Mouse (Mus musculus): ENCODE data around the gene Dlgap1. TPM values are rescaled to one million over a fixed set of nuclear protein-coding genes. Genes with fewer than 3 reads are reported as not detected.

Gene Dlgap1
- polyA plus RNA-seq, 1 experiment from 2014 or later = 7.2 TPM

- Histone ChIP-seq H3K4me1 (no peaks in the 10 kb centered on the region), H3K4me2 (replicated peaks) (no peak overlapping the region), H3K27me3 (no peaks in the 10 kb centered on the region), H3K9ac (no peak overlapping the region), H3K9me3 (replicated peaks) (no peaks in the 10 kb centered on the region), H3K36me3 (no peaks in the 10 kb centered on the region), H3K4me3 (no peak overlapping the region), H3K27ac (no peak overlapping the region)
- no peak for ATAC-seq (ENCODE audit: low FRiP score)
- WGBS = 82% methylated on average over 7 of the region's 7 CpGs
Measured at GRCm38 (mm10) chr17:70247342-70247741, 278.5 kb downstream of the Dlgap1 start.

DNA sequence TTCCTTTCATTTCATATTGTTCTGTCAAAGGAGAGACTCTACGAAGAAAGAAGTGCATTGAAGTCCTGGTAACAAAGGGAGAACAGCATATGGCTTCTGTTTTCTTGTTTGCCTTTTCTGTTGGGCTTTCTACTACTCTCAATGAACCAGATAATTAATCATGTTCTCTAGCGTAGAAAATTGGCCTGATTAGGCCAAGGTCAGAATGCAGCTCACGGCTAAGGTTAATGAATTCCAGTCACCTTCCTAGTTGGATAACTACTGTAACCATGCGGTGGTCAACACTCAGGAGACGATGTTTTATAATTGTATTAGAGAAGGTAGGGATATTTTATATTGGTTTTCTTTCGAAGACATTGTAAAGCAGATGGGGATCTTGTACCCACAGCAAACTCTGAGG is 279.4 kb downstream of the Dlgap1 start:
- H3K4me2 ChIP-seq (replicated peaks) = no peak overlapping the region
- no peaks in the 10 kb centered on the region for H3K4me1 ChIP-seq
- H3K4me3 ChIP-seq = no peak overlapping the region
- no peaks in the 10 kb centered on the region for H3K9me3 ChIP-seq (replicated peaks)
- H3K27ac ChIP-seq = no peak overlapping the region
- 40% methylated on average over 6 of the region's 6 CpGs for WGBS
- H3K36me3 ChIP-seq = no peaks in the 10 kb centered on the region
- H3K27me3 ChIP-seq = no peaks in the 10 kb centered on the region
- H3K9ac ChIP-seq = no peak overlapping the region
- no peak for ATAC-seq (ENCODE audit: low FRiP score)

- Histone ChIP-seq H3K4me1 (no peaks in the 10 kb centered on the region), H3K27me3 (no peaks in the 10 kb centered on the region), H3K9ac (no peak overlapping the region), H3K9me3 (replicated peaks) (no peaks in the 10 kb centered on the region), H3K4me3 (no peak overlapping the region), H3K27ac (no peak overlapping the region), H3K36me3 (no peaks in the 10 kb centered on the region), H3K4me2 (replicated peaks) (no peak overlapping the region)
- no peak for ATAC-seq (ENCODE audit: low FRiP score)
- 84% methylated on average over 3 of the region's 3 CpGs for WGBS
Measured at GRCm38 (mm10) chr17:70252476-70252875, 283.6 kb downstream of the Dlgap1 start.

DNA sequence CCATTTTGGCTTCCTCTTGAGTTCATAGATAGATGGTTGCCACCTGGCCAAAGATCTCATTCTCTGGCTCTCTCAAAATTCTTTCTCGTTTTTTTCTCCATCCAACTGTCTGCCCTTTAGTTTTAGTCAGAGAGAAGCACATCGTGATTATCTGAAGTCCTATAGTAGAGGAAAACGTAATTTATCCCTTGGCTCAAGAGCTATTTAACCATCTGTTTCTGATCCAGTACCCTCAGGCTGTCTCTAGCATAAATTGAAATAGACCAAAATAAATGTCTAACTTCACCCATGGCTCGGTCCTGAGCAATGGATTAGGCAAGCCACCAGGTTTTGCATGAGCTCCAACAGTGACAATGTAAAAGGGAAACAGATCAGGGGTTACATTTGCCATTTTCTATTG is 287.5 kb downstream of the Dlgap1 start:
- no peak for ATAC-seq (ENCODE audit: low FRiP score)
- H3K9me3 ChIP-seq (replicated peaks) = no peaks in the 10 kb centered on the region

GRCm38 (mm10) chr17:70263156-70263555 is 294.3 kb downstream of the Dlgap1 start:
- no peak overlapping the region for H3K4me3 ChIP-seq
- no peaks in the 10 kb centered on the region for H3K27me3 ChIP-seq
- H3K27ac ChIP-seq = no peak overlapping the region
- H3K4me1 ChIP-seq = 0 out of 2 replicates have a peak, but pooled peaks cover 4% of the 10 kb centered on the region
- no peak overlapping the region for H3K9ac ChIP-seq
- H3K9me3 ChIP-seq (replicated peaks) = no peaks in the 10 kb centered on the region
- 74% methylated on average over 3 of the region's 3 CpGs for WGBS
- H3K36me3 ChIP-seq = no peaks in the 10 kb centered on the region
- no peak overlapping the region for H3K4me2 ChIP-seq (replicated peaks)
- no peak for ATAC-seq (ENCODE audit: low FRiP score)

More for the DNA sequence above, 287.5 kb downstream of the Dlgap1 start:
- H3K4me1 ChIP-seq = no peaks in the 10 kb centered on the region
- no peak overlapping the region for H3K4me2 ChIP-seq (replicated peaks)
- 79% methylated on average over 4 of the region's 4 CpGs for WGBS
- no peaks in the 10 kb centered on the region for H3K27me3 ChIP-seq
- no peak overlapping the region for H3K4me3 ChIP-seq
- H3K9ac ChIP-seq = no peak overlapping the region
- no peak overlapping the region for H3K27ac ChIP-seq
- H3K36me3 ChIP-seq = no peaks in the 10 kb centered on the region

- 94% methylated on average over 2 of the region's 2 CpGs for WGBS
- no peaks in the 10 kb centered on the region for H3K4me1 ChIP-seq
- no peaks in the 10 kb centered on the region for H3K9me3 ChIP-seq (replicated peaks)
- no peaks in the 10 kb centered on the region for H3K27me3 ChIP-seq
- H3K27ac ChIP-seq = no peak overlapping the region
- no peak overlapping the region for H3K4me3 ChIP-seq
- H3K4me2 ChIP-seq (replicated peaks) = no peak overlapping the region
- no peak overlapping the region for H3K9ac ChIP-seq
- H3K36me3 ChIP-seq = no peaks in the 10 kb centered on the region
- ATAC-seq (ENCODE audit: low FRiP score) = no peak
Measured at GRCm38 (mm10) chr17:70272125-70272524, 303.3 kb downstream of the Dlgap1 start.

DNA sequence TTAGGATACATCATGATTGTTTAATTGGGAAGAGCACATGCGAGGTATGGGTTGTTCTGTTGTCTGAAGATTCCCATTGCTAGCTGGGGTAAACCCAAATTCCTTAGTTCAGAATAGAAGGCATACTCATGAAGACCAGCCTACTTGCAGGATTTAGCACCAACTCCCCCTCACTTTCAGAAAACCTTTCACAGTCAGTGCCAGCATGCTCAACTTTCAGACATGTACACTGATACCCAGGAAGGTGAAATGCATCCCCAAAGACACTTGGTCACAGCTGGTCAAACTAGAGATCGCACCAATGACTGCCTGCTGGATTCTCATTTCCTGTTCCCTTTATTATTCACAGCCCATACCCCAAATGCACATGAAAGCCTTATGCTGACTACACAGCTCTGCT is 318.8 kb downstream of the Dlgap1 start:
- H3K27me3 ChIP-seq = no peaks in the 10 kb centered on the region
- 89% methylated on average over 2 of the region's 2 CpGs for WGBS

DNA sequence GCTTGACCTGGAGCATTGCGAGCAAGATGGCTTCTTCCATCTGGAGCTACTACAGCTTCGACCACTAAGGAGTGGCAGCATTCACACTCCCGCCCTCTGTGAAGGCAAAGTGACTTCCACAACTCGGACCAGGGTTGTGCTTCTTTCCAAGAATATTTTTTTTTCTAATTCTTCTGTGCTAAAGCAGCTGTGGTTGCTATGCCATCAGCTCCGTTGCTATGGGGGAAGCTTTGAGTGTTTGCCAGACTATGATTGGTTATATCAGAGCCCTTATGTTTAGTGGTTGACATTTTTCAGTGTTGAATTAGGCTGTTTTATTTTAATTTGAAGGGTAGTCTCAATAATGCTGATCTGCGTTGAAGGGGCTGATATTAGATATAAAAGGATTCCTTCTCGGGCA is 325.2 kb downstream of the Dlgap1 start:
- 82% methylated on average over 7 of the region's 7 CpGs for WGBS
- H3K4me2 ChIP-seq (replicated peaks) = no peak overlapping the region
- H3K27ac ChIP-seq = no peak overlapping the region
- no peaks in the 10 kb centered on the region for H3K9me3 ChIP-seq (replicated peaks)
- no peak overlapping the region for H3K9ac ChIP-seq
- H3K36me3 ChIP-seq = no peaks in the 10 kb centered on the region
- H3K27me3 ChIP-seq = no peaks in the 10 kb centered on the region
- H3K4me3 ChIP-seq = no peak overlapping the region
- ATAC-seq (ENCODE audit: low FRiP score) = no peak
- no peaks in the 10 kb centered on the region for H3K4me1 ChIP-seq

More for the DNA sequence above, 318.8 kb downstream of the Dlgap1 start:
- no peaks in the 10 kb centered on the region for H3K9me3 ChIP-seq (replicated peaks)
- ATAC-seq (ENCODE audit: low FRiP score) = no peak
- no peaks in the 10 kb centered on the region for H3K4me1 ChIP-seq
- H3K9ac ChIP-seq = no peak overlapping the region
- H3K4me3 ChIP-seq = no peak overlapping the region
- no peaks in the 10 kb centered on the region for H3K36me3 ChIP-seq
- H3K27ac ChIP-seq = no peak overlapping the region
- no peak overlapping the region for H3K4me2 ChIP-seq (replicated peaks)

DNA sequence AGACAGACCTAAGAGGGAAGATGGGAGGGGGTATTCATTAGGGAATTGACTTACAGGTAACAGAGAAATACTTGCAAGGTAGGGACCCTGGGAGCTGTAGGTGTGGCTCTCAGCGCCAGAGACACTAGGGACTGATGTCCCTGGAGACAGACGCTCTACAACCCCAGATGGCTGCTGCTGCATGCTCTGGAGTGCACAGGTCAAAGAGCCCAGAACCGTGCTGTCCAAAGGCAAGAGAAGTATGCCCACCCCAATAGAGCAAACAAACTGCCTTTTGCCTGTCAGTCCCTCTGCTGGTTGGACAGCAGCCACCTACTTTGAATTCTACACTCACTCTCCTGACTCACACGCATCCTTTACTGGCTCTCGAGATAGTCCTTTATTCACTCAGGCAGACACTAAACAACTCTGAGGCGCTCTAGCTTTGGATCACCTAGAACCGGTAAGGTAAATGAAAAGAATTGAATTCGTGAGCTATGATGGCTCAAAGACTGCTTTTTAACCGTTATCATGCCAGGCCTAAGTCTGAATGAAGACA is 333.1 kb downstream of the Dlgap1 start:
- ATAC-seq (ENCODE audit: low FRiP score) = no peak
- H3K27ac ChIP-seq = no peak overlapping the region
- 78% methylated on average over 9 of the region's 9 CpGs for WGBS

GRCm38 (mm10) chr17:70302656-70303055 is 333.8 kb downstream of the Dlgap1 start:
- WGBS = 79% methylated on average over 2 of the region's 2 CpGs
- no peaks in the 10 kb centered on the region for H3K36me3 ChIP-seq
- no peaks in the 10 kb centered on the region for H3K4me1 ChIP-seq
- no peaks in the 10 kb centered on the region for H3K27me3 ChIP-seq
- H3K27ac ChIP-seq = no peak overlapping the region
- H3K9me3 ChIP-seq (replicated peaks) = no peaks in the 10 kb centered on the region
- no peak overlapping the region for H3K4me3 ChIP-seq
- H3K4me2 ChIP-seq (replicated peaks) = no peak overlapping the region
- no peak overlapping the region for H3K9ac ChIP-seq
- no peak for ATAC-seq (ENCODE audit: low FRiP score)

More for the DNA sequence above, 333.1 kb downstream of the Dlgap1 start:
- Histone ChIP-seq H3K27me3 (no peaks in the 10 kb centered on the region), H3K4me3 (no peak overlapping the region), H3K4me2 (replicated peaks) (no peak overlapping the region), H3K36me3 (no peaks in the 10 kb centered on the region), H3K4me1 (no peaks in the 10 kb centered on the region), H3K9me3 (replicated peaks) (no peaks in the 10 kb centered on the region), H3K9ac (no peak overlapping the region)

GRCm38 (mm10) chr17:70305021-70305420 is 336.1 kb downstream of the Dlgap1 start:
- WGBS = 89% methylated on average over 5 of the region's 5 CpGs
- Histone ChIP-seq H3K36me3 (no peaks in the 10 kb centered on the region), H3K4me3 (no peak overlapping the region), H3K27me3 (no peaks in the 10 kb centered on the region), H3K9ac (no peak overlapping the region), H3K4me2 (replicated peaks) (no peak overlapping the region), H3K4me1 (0 out of 2 replicates have a peak, but pooled peaks cover 6% of the 10 kb centered on the region), H3K27ac (no peak overlapping the region), H3K9me3 (replicated peaks) (no peaks in the 10 kb centered on the region)
- no peak for ATAC-seq (ENCODE audit: low FRiP score)

GRCm38 (mm10) chr17:70307418-70308176 is 338.7 kb downstream of the Dlgap1 start:
- no peak overlapping the region for H3K4me2 ChIP-seq (replicated peaks)
- ATAC-seq (ENCODE audit: low FRiP score) = no peak
- H3K4me1 ChIP-seq = 0 out of 2 replicates have a peak, but pooled peaks cover 6% of the 10 kb centered on the region
- H3K27ac ChIP-seq = no peak overlapping the region
- H3K36me3 ChIP-seq = no peaks in the 10 kb centered on the region
- H3K9me3 ChIP-seq (replicated peaks) = no peaks in the 10 kb centered on the region
- H3K4me3 ChIP-seq = no peak overlapping the region
- no peak overlapping the region for H3K9ac ChIP-seq
- H3K27me3 ChIP-seq = no peaks in the 10 kb centered on the region
- 71% methylated on average over 11 of the region's 11 CpGs for WGBS

Measured in hindbrain, embryonic 12.5 days (tissue).